Mouse (Mus musculus) cerebellum, adult 2 months (tissue): Measurements from ENCODE around the gene Nbeal2.

Experiments
- CTCF ChIP-seq: fragments of 200-500 bp; IDR thresholded peaks from 2 replicates; pipeline ENCODE4 v1.5.1; 2011; ENCODE audit warnings: low read depth, mild to moderate bottlenecking, control low read depth, low read length, moderate library complexity, borderline replicate concordance; ENCODE audit not compliant: insufficient read depth
- POLR2A ChIP-seq: fragments of 200-500 bp; IDR thresholded peaks from 2 replicates; pipeline ENCODE4 v1.6.1; 2011; ENCODE audit warnings: low read length, control low read depth, borderline replicate concordance; ENCODE audit not compliant: insufficient read depth

DNA sequence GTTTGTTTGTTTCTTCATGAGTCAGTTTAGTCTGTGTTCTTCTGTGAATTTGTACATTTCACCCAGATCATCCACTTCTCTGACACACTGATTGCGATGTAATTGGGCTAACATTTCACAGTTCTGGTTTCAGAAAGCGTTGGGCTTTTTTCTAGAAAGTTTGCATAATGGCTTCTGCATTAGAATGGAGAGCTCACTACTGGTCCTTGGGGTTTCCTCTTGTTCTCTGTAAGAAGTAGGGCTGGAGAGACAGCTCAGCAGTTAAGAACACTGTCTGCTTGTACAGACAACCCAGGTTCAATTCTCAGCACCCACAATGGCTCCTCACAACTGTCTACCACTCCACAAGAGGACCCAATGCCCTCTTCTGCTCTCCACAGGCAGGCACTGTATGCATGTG, 6.2 kb upstream of the Nbeal2 start:
- TF ChIP-seq CTCF = no peak
- no peak for TF ChIP-seq POLR2A
